Mouse (Mus musculus): ENCODE data around the gene Prkag1.

DNA sequence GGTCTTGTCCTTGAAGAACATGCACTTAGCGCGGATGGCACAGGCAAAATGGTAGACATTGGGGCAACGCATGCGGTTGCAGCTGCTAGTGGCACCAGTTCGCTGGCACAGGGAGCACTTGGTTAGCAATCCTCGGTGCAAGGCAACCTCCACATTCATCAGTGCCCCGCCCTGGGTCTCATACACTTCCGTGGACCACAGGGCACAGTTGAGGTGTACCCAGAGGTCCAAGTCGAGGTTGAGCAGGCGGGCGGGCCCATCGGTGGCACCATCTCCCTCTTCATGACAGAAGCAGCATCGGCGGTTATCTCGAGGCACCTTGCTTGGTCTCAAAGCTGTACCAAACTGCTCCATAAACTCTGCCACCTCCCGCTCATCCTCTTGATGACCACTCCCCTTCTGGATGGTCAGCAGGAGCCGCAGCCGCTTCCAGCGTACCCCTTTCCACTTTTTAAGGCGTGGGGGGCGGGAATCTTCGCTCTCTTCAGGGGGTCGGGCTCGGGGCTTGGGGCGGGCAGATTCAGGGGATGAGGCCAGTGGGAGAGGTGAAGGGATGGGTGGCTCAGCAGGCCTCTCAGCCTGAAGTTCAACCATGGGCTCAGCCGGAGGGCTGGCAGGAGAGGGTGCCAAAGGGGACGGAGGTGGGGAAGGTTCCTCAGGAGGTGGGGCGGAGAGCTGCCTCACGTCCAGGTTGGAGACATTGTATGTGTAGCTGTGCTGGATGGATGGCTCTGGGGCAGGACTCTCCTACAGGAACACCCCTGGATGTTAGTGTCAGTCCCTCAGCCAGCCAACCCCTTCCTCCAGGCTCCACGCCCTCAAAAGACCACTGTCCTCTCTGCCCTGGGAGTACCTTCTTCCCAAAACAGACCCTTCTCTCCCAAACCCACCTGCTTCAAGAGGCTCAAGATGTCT lies 8.6 kb upstream of the Prkag1 start:
- TF ChIP-seq GATA1 (IDR thresholded peaks at IDR 0.05; ENCODE audit: borderline replicate concordance, low read length) (no peak), FLI1 (IDR thresholded peaks at IDR 0.05; ENCODE audit: low read length) (no peak)
